Mouse (Mus musculus): ENCODE data around the gene Dll4.

DNA sequence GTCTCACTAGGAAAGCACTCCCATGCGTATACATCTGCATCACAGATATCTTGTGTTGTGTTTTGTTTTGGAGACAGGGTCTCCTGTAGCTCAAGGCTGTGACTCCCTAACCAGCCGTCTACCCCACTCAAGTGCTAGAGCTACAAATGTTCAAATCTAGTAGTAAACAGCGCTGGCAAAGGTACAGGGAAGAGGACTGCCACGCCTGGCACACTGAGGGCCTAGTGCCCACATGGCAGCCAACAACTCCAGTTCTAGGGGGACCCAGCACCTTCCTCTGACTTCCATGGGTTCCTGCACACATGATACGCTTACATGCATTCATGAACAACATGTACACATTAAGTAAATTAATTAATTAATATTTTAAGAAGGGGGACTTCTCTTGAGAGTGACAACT, 33.3 kb upstream of the Dll4 start:
- TF ChIP-seq POLR2A (IDR thresholded peaks at IDR 0.05; ENCODE audit: borderline replicate concordance, insufficient read depth, low read length): no peak
- TF ChIP-seq CTCF (IDR thresholded peaks at IDR 0.05; ENCODE audit: borderline replicate concordance, insufficient read depth, low read depth, low read length): no peak
